Mouse (Mus musculus): ENCODE data around the gene Polr2i. TPM values are rescaled to one million over a fixed set of nuclear protein-coding genes. Genes with fewer than 3 reads are reported as not detected.
A peak's percentile ranks its signal among the peaks of the same experiment; 100 is the strongest.

The Polr2i gene
- polyA plus RNA-seq, 1 experiment from 2014 or later = 182 TPM

GRCm38 (mm10) chr7:30193581-30194100 lies 38.1 kb upstream of the Polr2i start:
- H3K4me2 ChIP-seq (ENCODE audit: low read depth, severe bottlenecking) = peak overlapping the region; percentile 78
- under 1% methylated on average over 26 of the region's 26 CpGs for WGBS
- H3K36me3 ChIP-seq (ENCODE audit: control insufficient read depth, insufficient read depth, low read length) = peaks cover 11% of the 10 kb centered on the region
- DNase-seq (ENCODE audit: low spot score) = peak; percentile 83
- H3K27me3 ChIP-seq (ENCODE audit: control insufficient read depth, insufficient read depth, low read length) = no peaks in the 10 kb centered on the region
- ATAC-seq (ENCODE audit: insufficient number of reproducible peaks, low FRiP score, low TSS enrichment, low read depth) = peak; percentile 56; the same call in 1 of the 2 replicates
- peak overlapping the region; percentile 79 for H3K4me3 ChIP-seq (ENCODE audit: low read depth, low read length)
- H3K9ac ChIP-seq (ENCODE audit: low read length) = peak overlapping the region; percentile 69; the same call in 1 of the 2 replicates
- peaks cover 2% of the 10 kb centered on the region; the same call in 1 of the 2 replicates for H3K9me3 ChIP-seq (ENCODE audit: control insufficient read depth, low read length)
- H3K27ac ChIP-seq (replicated peaks; ENCODE audit: low read depth, low read length) = no peak overlapping the region
- peaks cover 10% of the 10 kb centered on the region for H3K4me1 ChIP-seq (ENCODE audit: control insufficient read depth, insufficient read depth, low read length)

GRCm38 (mm10) chr7:30194101-30194831 lies 37.5 kb upstream of the Polr2i start:
- under 1% methylated on average over 26 of the region's 26 CpGs for WGBS
- Histone ChIP-seq H3K9ac (ENCODE audit: low read length) (peak overlapping the region; percentile 69), H3K9me3 (ENCODE audit: control insufficient read depth, low read length) (peaks cover 2% of the 10 kb centered on the region; the same call in 1 of the 2 replicates), H3K27ac (replicated peaks; ENCODE audit: low read depth, low read length) (peak overlapping the region; percentile 58), H3K36me3 (ENCODE audit: control insufficient read depth, insufficient read depth, low read length) (peaks cover 6% of the 10 kb centered on the region), H3K4me2 (ENCODE audit: low read depth, severe bottlenecking) (peak overlapping the region; percentile 78), H3K27me3 (ENCODE audit: control insufficient read depth, insufficient read depth, low read length) (no peaks in the 10 kb centered on the region), H3K4me3 (ENCODE audit: low read depth, low read length) (peak overlapping the region; percentile 79), H3K4me1 (ENCODE audit: control insufficient read depth, insufficient read depth, low read length) (peaks cover 10% of the 10 kb centered on the region)
- ATAC-seq (ENCODE audit: insufficient number of reproducible peaks, low FRiP score, low TSS enrichment, low read depth) = peak; percentile 19; the same call in 1 of the 2 replicates
- peak; percentile 50 for DNase-seq (ENCODE audit: low spot score)

DNA sequence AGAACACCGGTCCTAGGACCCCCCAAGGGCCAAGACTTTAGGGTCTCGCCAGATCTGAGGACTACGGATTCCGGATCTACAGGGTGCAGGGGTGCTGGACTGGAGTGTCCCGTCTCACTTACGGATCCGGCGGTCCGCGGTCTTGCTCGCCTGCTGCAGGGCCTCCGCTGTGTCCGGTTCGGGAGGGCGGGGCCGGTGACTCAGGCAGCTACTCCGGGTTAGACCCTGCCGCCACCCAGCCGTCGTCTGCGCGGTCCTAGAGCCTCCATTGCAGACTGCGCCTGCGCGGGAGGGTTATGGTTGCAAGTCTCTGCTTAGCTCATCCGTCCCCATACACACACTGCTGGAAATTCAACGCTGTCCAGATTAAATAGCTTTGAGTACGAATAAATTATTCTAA lies 36.9 kb upstream of the Polr2i start:
- H3K9me3 ChIP-seq (ENCODE audit: control insufficient read depth, low read length) = peaks cover 2% of the 10 kb centered on the region; the same call in 1 of the 2 replicates
- H3K36me3 ChIP-seq (ENCODE audit: control insufficient read depth, insufficient read depth, low read length) = peaks cover 6% of the 10 kb centered on the region
- H3K4me3 ChIP-seq (ENCODE audit: low read depth, low read length) = peak overlapping the region; percentile 79
- DNase-seq (ENCODE audit: low spot score) (peak; percentile 98), ATAC-seq (ENCODE audit: insufficient number of reproducible peaks, low FRiP score, low TSS enrichment, low read depth) (peak; percentile 85)
- peaks cover 10% of the 10 kb centered on the region for H3K4me1 ChIP-seq (ENCODE audit: control insufficient read depth, insufficient read depth, low read length)
- no peaks in the 10 kb centered on the region for H3K27me3 ChIP-seq (ENCODE audit: control insufficient read depth, insufficient read depth, low read length)
- WGBS = under 1% methylated on average over 28 of the region's 28 CpGs
- H3K9ac ChIP-seq (ENCODE audit: low read length) = peak overlapping the region; percentile 69
- peak overlapping the region; percentile 58 for H3K27ac ChIP-seq (replicated peaks; ENCODE audit: low read depth, low read length)
- H3K4me2 ChIP-seq (ENCODE audit: low read depth, severe bottlenecking) = peak overlapping the region; percentile 78

DNA sequence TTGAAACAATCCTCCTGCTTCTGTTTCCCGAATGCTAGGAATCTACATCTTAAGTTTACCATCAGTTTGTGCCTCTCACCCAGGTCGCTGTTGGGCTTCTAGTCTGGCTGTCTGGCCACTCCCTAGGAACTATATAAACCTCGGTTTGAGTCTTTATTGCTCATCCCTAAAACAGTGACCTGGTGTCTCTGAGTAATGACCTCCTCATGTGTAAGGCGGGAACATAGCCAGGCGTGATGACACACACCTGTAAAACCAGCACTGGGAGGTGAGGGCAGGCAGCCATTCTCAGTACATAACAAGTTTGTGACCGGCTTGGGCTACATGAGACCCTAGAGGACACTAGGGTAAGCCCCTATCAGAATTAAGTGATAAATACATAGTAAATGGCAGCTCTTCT lies 36.3 kb upstream of the Polr2i start:
- Histone ChIP-seq H3K9me3 (ENCODE audit: control insufficient read depth, low read length) (peaks cover 2% of the 10 kb centered on the region; the same call in 1 of the 2 replicates), H3K4me1 (ENCODE audit: control insufficient read depth, insufficient read depth, low read length) (peaks cover 10% of the 10 kb centered on the region), H3K27me3 (ENCODE audit: control insufficient read depth, insufficient read depth, low read length) (no peaks in the 10 kb centered on the region), H3K9ac (ENCODE audit: low read length) (no peak overlapping the region), H3K4me2 (ENCODE audit: low read depth, severe bottlenecking) (peak overlapping the region; percentile 78; the same call in 1 of the 2 replicates), H3K27ac (replicated peaks; ENCODE audit: low read depth, low read length) (no peak overlapping the region), H3K36me3 (ENCODE audit: control insufficient read depth, insufficient read depth, low read length) (peaks cover 4% of the 10 kb centered on the region), H3K4me3 (ENCODE audit: low read depth, low read length) (no peak overlapping the region)
- ATAC-seq (ENCODE audit: insufficient number of reproducible peaks, low FRiP score, low TSS enrichment, low read depth) (no peak), DNase-seq (ENCODE audit: low spot score) (no peak)
- WGBS = 65% methylated on average over 6 of the region's 6 CpGs

DNA sequence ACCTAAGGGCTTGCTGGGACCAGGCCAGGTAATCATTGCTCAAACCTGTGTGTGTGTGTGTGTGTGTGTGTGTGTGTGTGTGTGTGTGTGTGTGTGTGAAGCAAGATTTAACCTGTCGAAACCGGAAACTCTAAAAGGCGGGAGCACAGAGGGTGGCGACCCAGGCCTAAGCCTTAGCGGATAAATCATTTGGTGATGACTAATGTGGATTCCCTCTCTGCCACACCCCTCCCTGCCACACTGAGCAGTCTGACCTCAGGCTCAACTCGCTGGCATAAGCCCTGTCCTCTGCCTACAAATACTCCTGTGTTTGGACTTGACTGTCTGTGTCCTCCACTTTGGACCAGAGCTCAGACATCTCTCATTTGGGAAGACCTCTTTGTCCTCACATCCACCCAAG lies 35.6 kb upstream of the Polr2i start:
- H3K4me2 ChIP-seq (ENCODE audit: low read depth, severe bottlenecking) = no peak overlapping the region
- H3K9me3 ChIP-seq (ENCODE audit: control insufficient read depth, low read length) = peaks cover 2% of the 10 kb centered on the region; the same call in 1 of the 2 replicates
- no peak for ATAC-seq (ENCODE audit: insufficient number of reproducible peaks, low FRiP score, low TSS enrichment, low read depth)
- WGBS = 76% methylated on average over 6 of the region's 6 CpGs
- H3K4me3 ChIP-seq (ENCODE audit: low read depth, low read length) = no peak overlapping the region
- H3K9ac ChIP-seq (ENCODE audit: low read length) = no peak overlapping the region
- H3K36me3 ChIP-seq (ENCODE audit: control insufficient read depth, insufficient read depth, low read length) = peaks cover 1% of the 10 kb centered on the region; the same call in 1 of the 2 replicates
- no peaks in the 10 kb centered on the region for H3K27me3 ChIP-seq (ENCODE audit: control insufficient read depth, insufficient read depth, low read length)
- no peak overlapping the region for H3K27ac ChIP-seq (replicated peaks; ENCODE audit: low read depth, low read length)
- no peak for DNase-seq (ENCODE audit: low spot score)
- peaks cover 10% of the 10 kb centered on the region for H3K4me1 ChIP-seq (ENCODE audit: control insufficient read depth, insufficient read depth, low read length)

DNA sequence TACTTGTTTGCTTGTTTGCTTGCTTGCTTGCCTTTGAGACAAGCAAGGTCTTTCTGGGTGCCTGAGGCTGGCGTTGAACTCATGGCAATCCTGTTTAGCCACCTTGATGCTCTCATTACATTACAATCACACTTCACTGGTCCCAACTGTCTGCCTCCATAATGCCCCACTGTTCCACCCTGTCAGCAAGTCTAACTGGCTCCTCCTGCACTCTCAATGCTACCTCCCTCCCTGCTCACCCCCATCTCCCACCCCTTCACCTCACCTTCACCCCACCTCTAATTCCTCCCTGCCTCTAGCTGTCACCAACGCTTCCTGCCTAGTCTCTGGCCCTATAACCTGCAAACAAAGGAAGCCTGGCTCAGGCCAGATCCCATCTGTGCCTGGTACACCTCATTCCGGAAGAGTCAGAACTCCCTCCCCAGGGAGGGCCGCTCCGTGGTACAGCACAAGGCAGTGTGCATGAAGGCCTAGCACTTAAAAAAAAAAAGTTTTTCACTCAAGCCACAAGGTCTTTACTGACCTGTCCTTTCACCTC lies 34.1 kb upstream of the Polr2i start:
- DNase-seq (ENCODE audit: low spot score) (no peak), ATAC-seq (ENCODE audit: insufficient number of reproducible peaks, low FRiP score, low TSS enrichment, low read depth) (no peak)
- 70% methylated on average over 5 of the region's 5 CpGs for WGBS
- no peak overlapping the region for H3K4me3 ChIP-seq (ENCODE audit: low read depth, low read length)
- H3K4me2 ChIP-seq (ENCODE audit: low read depth, severe bottlenecking) = no peak overlapping the region
- H3K9ac ChIP-seq (ENCODE audit: low read length) = no peak overlapping the region
- peaks cover 2% of the 10 kb centered on the region; the same call in 1 of the 2 replicates for H3K9me3 ChIP-seq (ENCODE audit: control insufficient read depth, low read length)
- H3K4me1 ChIP-seq (ENCODE audit: control insufficient read depth, insufficient read depth, low read length) = peaks cover 10% of the 10 kb centered on the region
- no peaks in the 10 kb centered on the region for H3K36me3 ChIP-seq (ENCODE audit: control insufficient read depth, insufficient read depth, low read length)
- 0 out of 2 replicates have a peak overlapping the region, but pooled peaks have one; percentile 22 for H3K27ac ChIP-seq (replicated peaks; ENCODE audit: low read depth, low read length)
- no peaks in the 10 kb centered on the region for H3K27me3 ChIP-seq (ENCODE audit: control insufficient read depth, insufficient read depth, low read length)

DNA sequence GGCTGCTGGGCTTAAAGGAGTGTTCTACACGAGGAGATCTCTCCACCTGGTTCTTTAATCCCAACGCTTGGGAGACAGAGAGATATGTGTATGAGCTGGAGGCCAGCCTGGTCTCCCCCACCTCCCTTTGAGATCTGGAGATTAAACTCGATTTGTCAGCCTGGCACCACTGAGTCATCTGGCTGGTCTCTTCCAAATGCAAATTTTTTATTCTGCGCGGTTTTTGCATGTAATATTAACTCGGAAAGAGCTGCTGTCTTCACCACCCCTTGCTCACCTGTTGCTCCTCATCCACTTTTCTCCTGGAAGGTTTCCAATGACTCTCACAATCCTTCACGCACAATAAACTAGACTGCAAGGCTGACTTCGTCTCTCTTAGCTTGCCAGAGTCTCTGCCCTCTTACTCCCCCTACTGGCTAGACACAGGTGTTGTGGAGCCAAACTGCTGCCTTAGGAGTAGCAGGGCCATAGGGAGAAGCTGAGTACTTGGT lies 33.2 kb upstream of the Polr2i start, which contains the start of gene Capns1:
Gene Capns1, minus strand, starts transcription at position 331 of the 491 bp plus-strand sequence.
- H3K4me3 ChIP-seq (ENCODE audit: low read depth, low read length) = no peak within 1 kb of the TSS
- DNase-seq (ENCODE audit: low spot score) (peak; percentile 81), ATAC-seq (ENCODE audit: insufficient number of reproducible peaks, low FRiP score, low TSS enrichment, low read depth) (no peak)
- H3K9ac ChIP-seq (ENCODE audit: low read length) = no peak within 1 kb of the TSS
- H3K4me2 ChIP-seq (ENCODE audit: low read depth, severe bottlenecking) = peak within 1 kb of the TSS; percentile 22; the same call in 1 of the 2 replicates
- peaks cover 2% of the 10 kb centered on the region; the same call in 1 of the 2 replicates for H3K9me3 ChIP-seq (ENCODE audit: control insufficient read depth, low read length)
- 13% methylated on average over 8 of the region's 8 CpGs for WGBS
- no peaks in the 10 kb centered on the region for H3K36me3 ChIP-seq (ENCODE audit: control insufficient read depth, insufficient read depth, low read length)
- 0 out of 2 replicates have a peak within 1 kb of the TSS, but pooled peaks have one; percentile 61 for H3K27ac ChIP-seq (replicated peaks; ENCODE audit: low read depth, low read length)
- H3K4me1 ChIP-seq (ENCODE audit: control insufficient read depth, insufficient read depth, low read length) = peaks cover 3% of the 10 kb centered on the region; the same call in 1 of the 2 replicates
- no peaks in the 10 kb centered on the region for H3K27me3 ChIP-seq (ENCODE audit: control insufficient read depth, insufficient read depth, low read length)

- no peak overlapping the region for H3K9ac ChIP-seq (ENCODE audit: low read length)
- peaks cover 2% of the 10 kb centered on the region; the same call in 1 of the 2 replicates for H3K9me3 ChIP-seq (ENCODE audit: control insufficient read depth, low read length)
- no peaks in the 10 kb centered on the region for H3K27me3 ChIP-seq (ENCODE audit: control insufficient read depth, insufficient read depth, low read length)
- ATAC-seq (ENCODE audit: insufficient number of reproducible peaks, low FRiP score, low TSS enrichment, low read depth) (no peak), DNase-seq (ENCODE audit: low spot score) (no peak)
- 73% methylated on average over 18 of the region's 18 CpGs for WGBS
- H3K27ac ChIP-seq (replicated peaks; ENCODE audit: low read depth, low read length) = no peak overlapping the region
- H3K4me2 ChIP-seq (ENCODE audit: low read depth, severe bottlenecking) = no peak overlapping the region
- no peak overlapping the region for H3K4me3 ChIP-seq (ENCODE audit: low read depth, low read length)
- peaks cover 3% of the 10 kb centered on the region; the same call in 1 of the 2 replicates for H3K4me1 ChIP-seq (ENCODE audit: control insufficient read depth, insufficient read depth, low read length)
- H3K36me3 ChIP-seq (ENCODE audit: control insufficient read depth, insufficient read depth, low read length) = no peaks in the 10 kb centered on the region
These were observed 32.1 kb upstream of the Polr2i start for GRCm38 (mm10) chr7:30199498-30200139.

All from limb, embryonic 11.5 days (tissue).